Comparison of ENCODE assay signal across 11 mouse cellular contexts in the genomic region with DNA sequence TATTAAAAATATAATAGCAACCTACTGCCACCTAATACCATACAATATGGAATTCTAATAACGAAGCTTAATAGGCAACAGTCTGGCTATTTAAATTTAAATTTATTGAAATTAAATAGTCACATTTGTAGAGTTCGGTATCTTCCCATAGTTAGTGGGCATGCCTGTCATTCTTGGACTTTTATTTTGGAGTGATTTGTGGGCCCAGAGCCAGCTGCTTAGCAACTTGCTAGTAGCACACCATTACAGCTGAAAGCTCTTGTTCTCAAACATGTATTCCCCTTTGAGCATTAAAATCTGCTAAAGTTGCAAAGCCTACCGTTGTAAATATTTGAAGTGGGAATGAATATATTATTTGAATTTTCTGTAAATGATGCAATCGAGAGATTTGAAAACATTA.
DNase-seq lines count a peak whose midpoint lies in the region; ATAC-seq lines count a peak whose summit lies in the region.
"Had no signal": no experiment of that assay in that cellular context is flagged by ENCODE, and none has a peak within 500 bp of the region (broad histone marks: within the 10 kb centered on the region; RNA-seq: fewer than 3 reads in every experiment).

No protein-coding gene starts in this region.

- no peak for DNase-seq in forebrain, embryonic 10.5 days (ENCODE audit: extremely low spot score, low spot score)
- peak; percentile 44 for DNase-seq in kidney, adult 9 months
- DNase-seq in retina, embryonic 14.5 days (ENCODE audit: low spot score) = peak; percentile 26
- no peak for DNase-seq in layer of hippocampus, adult 18-20 months (ENCODE audit: low spot score in 2 of 2)
- DNase-seq: cerebellum, adult 8-10 months had no signal

- 28% methylated on average over 4 of the region's 4 CpGs for WGBS in forebrain, embryonic 15.5 days
- 82% methylated on average over 4 of the region's 4 CpGs for WGBS in forebrain, embryonic 10.5 days
- 30% methylated on average over 4 of the region's 4 CpGs for WGBS in neural tube, embryonic 14.5 days
- 33% methylated on average over 4 of the region's 4 CpGs for WGBS in neural tube, embryonic 15.5 days

- no peaks in the 10 kb centered on the region for H3K27me3 ChIP-seq in forebrain, embryonic 15.5 days
- H3K27me3 ChIP-seq in forebrain, embryonic 10.5 days (ENCODE audit: poor library complexity, severe bottlenecking) = no peaks in the 10 kb centered on the region
- H3K27me3 ChIP-seq in neural tube, embryonic 14.5 days (ENCODE audit: control insufficient read depth, insufficient read depth, low read length) = no peaks in the 10 kb centered on the region
- no peaks in the 10 kb centered on the region for H3K27me3 ChIP-seq in neural tube, embryonic 15.5 days (replicated peaks)
- H3K27me3 ChIP-seq: heart, embryonic 15.5 days; neural tube, embryonic 12.5 days had no signal

- no peaks in the 10 kb centered on the region for H3K9me3 ChIP-seq in forebrain, embryonic 15.5 days
- H3K9me3 ChIP-seq in forebrain, embryonic 10.5 days = no peaks in the 10 kb centered on the region
- no peaks in the 10 kb centered on the region for H3K9me3 ChIP-seq in neural tube, embryonic 14.5 days (ENCODE audit: control insufficient read depth, low read length)
- no peaks in the 10 kb centered on the region for H3K9me3 ChIP-seq in neural tube, embryonic 15.5 days (replicated peaks)
- H3K9me3 ChIP-seq: heart, embryonic 15.5 days; neural tube, embryonic 12.5 days had no signal

- no peak overlapping the region for H3K27ac ChIP-seq in forebrain, embryonic 15.5 days (replicated peaks)
- H3K27ac ChIP-seq in forebrain, embryonic 10.5 days = no peak overlapping the region
- H3K27ac ChIP-seq in neural tube, embryonic 14.5 days (ENCODE audit: low read depth, low read length) = no peak overlapping the region
- no peak overlapping the region for H3K27ac ChIP-seq in neural tube, embryonic 15.5 days (replicated peaks)
- H3K27ac ChIP-seq: heart, embryonic 15.5 days; neural tube, embryonic 12.5 days had no signal

- H3K4me1 ChIP-seq in forebrain, embryonic 15.5 days = peaks cover 4% of the 10 kb centered on the region; the same call in 1 of the 2 replicates
- H3K4me1 ChIP-seq in forebrain, embryonic 10.5 days = no peaks in the 10 kb centered on the region
- no peaks in the 10 kb centered on the region for H3K4me1 ChIP-seq in neural tube, embryonic 14.5 days (ENCODE audit: control insufficient read depth, insufficient read depth, low read length)
- H3K4me1 ChIP-seq in neural tube, embryonic 15.5 days = no peaks in the 10 kb centered on the region
- H3K4me1 ChIP-seq: neural tube, embryonic 12.5 days had no signal

- H3K4me3 ChIP-seq in forebrain, embryonic 15.5 days = no peak overlapping the region
- H3K4me3 ChIP-seq in forebrain, embryonic 10.5 days = no peak overlapping the region
- H3K4me3 ChIP-seq in neural tube, embryonic 14.5 days (ENCODE audit: low read depth, low read length) = no peak overlapping the region
- no peak overlapping the region for H3K4me3 ChIP-seq in neural tube, embryonic 15.5 days (replicated peaks)
- H3K4me3 ChIP-seq: heart, embryonic 15.5 days; neural tube, embryonic 12.5 days had no signal

- peak; percentile 73; the same call in 1 of the 2 replicates for ATAC-seq in forebrain, embryonic 15.5 days (replicated peaks)
- ATAC-seq in neural tube, embryonic 14.5 days (ENCODE audit: low read depth) = peak; percentile 54; the same call in 1 of the 2 replicates
- ATAC-seq in neural tube, embryonic 15.5 days (ENCODE audit: low FRiP score) = no peak
- ATAC-seq in frontal cortex, adult (ENCODE audit: low TSS enrichment) = no peak

- H3K4me2 ChIP-seq in forebrain, embryonic 15.5 days (replicated peaks) = no peak overlapping the region
- H3K4me2 ChIP-seq in neural tube, embryonic 14.5 days (ENCODE audit: low read depth, low read length) = no peak overlapping the region
- H3K4me2 ChIP-seq in neural tube, embryonic 15.5 days = no peak overlapping the region
- H3K4me2 ChIP-seq: heart, embryonic 15.5 days; neural tube, embryonic 12.5 days had no signal

- H3K9ac ChIP-seq in forebrain, embryonic 15.5 days (replicated peaks) = no peak overlapping the region
- H3K9ac ChIP-seq in neural tube, embryonic 14.5 days (replicated peaks; ENCODE audit: low read depth, low read length) = no peak overlapping the region
- H3K9ac ChIP-seq in neural tube, embryonic 15.5 days (replicated peaks) = no peak overlapping the region
- H3K9ac ChIP-seq: heart, embryonic 15.5 days; neural tube, embryonic 12.5 days had no signal

- no peaks in the 10 kb centered on the region for H3K36me3 ChIP-seq in forebrain, embryonic 15.5 days
- H3K36me3 ChIP-seq in forebrain, embryonic 10.5 days (replicated peaks) = no peaks in the 10 kb centered on the region
- H3K36me3 ChIP-seq in neural tube, embryonic 14.5 days (ENCODE audit: control insufficient read depth, insufficient read depth, low read length) = no peaks in the 10 kb centered on the region
- no peaks in the 10 kb centered on the region for H3K36me3 ChIP-seq in neural tube, embryonic 15.5 days
- H3K36me3 ChIP-seq: heart, embryonic 15.5 days; neural tube, embryonic 12.5 days had no signal

Comparison
In these comparisons a context has a peak if more than half of its experiments do, and no peak if none do; other contexts are left out.
1. ATAC-seq: peak in forebrain, embryonic 15.5 days (single experiment) and neural tube, embryonic 14.5 days (single experiment); none in neural tube, embryonic 15.5 days (single experiment) and frontal cortex, adult (single experiment).
2. DNase-seq: peak in kidney, adult 9 months (single experiment) and retina, embryonic 14.5 days (single experiment); none in forebrain, embryonic 10.5 days (single experiment) and layer of hippocampus, adult 18-20 months (0 of 2).